Mouse (Mus musculus) ES-Bruce4 (cell line): Measurements from ENCODE around the gene A930017K11Rik.

Experiments
- CTCF ChIP-seq: IDR thresholded peaks from one replicate; pipeline ENCODE4 v1.8.1; 2011; ENCODE audit warnings: low read depth, low read length
- EP300 ChIP-seq: IDR thresholded peaks from 2 replicates; pipeline ENCODE4 v1.6.1; 2011; ENCODE audit warnings: low read depth, low read length; ENCODE audit not compliant: insufficient read depth
- POLR2A ChIP-seq: IDR thresholded peaks from one replicate; pipeline ENCODE4 v1.8.1; 2011; ENCODE audit warnings: low read length; ENCODE audit not compliant: insufficient read depth

DNA sequence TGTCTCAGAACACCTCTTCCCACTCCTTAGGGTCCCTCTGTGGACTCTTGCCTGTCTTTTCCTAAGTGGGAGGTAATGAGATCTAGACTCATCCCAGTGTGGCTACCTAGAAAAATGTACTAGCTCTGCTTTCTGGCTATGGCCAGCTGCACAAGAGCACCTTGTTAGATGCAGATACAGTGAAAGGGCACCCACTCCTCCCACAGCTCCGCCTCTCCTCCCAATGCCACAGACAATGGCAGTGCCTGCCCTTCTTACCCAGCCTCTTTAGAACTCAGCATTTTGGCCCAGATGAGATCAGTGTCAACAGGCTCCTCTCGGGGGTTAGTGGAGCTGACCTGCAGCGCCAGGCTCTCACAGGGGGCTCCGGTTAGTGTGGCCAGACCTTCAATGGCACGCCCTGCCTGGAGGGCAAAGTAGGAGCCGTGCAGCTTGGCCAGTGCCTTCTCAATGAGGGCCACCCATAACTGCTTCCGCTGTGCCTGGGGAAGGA, 10.1 kb upstream of the A930017K11Rik start:
- TF ChIP-seq CTCF = no peak
- no peak for TF ChIP-seq POLR2A
- no peak for TF ChIP-seq EP300
